Mouse (Mus musculus) myocyte (in vitro differentiated cells): Measurements from ENCODE around the gene Rpl10a. TPM values are rescaled to one million over a fixed set of nuclear protein-coding genes. Genes with fewer than 3 reads are reported as not detected.

Experiments
- H3K27me3 ChIP-seq: one replicate; pipeline ENCODE4 v1.6.1; 2011; ENCODE audit not compliant: control insufficient read depth, insufficient read depth, insufficient read length
- H3K36me3 ChIP-seq: one replicate; pipeline ENCODE4 v1.6.1; 2011; ENCODE audit not compliant: control insufficient read depth, insufficient read depth
- H3K4me2 ChIP-seq: one replicate; pipeline ENCODE4 v1.6.1; 2011; ENCODE audit warnings: low read depth, control low read depth
- H3K4me3 ChIP-seq: one replicate; pipeline ENCODE4 v1.5.1; 2011; ENCODE audit warnings: mild to moderate bottlenecking, control low read depth, moderate library complexity
- H3K79me2 ChIP-seq: one replicate; pipeline ENCODE4 v1.6.1; 2011; ENCODE audit not compliant: control insufficient read depth, insufficient read depth
- H3ac ChIP-seq: one replicate; pipeline ENCODE4 v1.6.1; 2011; ENCODE audit not compliant: control insufficient read depth, insufficient read length
- CEBPB ChIP-seq: IDR thresholded peaks from 2 replicates; pipeline ENCODE4 v1.6.1; 2011; ENCODE audit warnings: mild to moderate bottlenecking, moderate library complexity; ENCODE audit not compliant: poor library complexity, insufficient read depth, severe bottlenecking
- E2F4 ChIP-seq: IDR thresholded peaks from one replicate; pipeline ENCODE4 v1.6.1; 2011; ENCODE audit warnings: mild to moderate bottlenecking, control low read depth, moderate library complexity; ENCODE audit not compliant: insufficient read depth
- MAX ChIP-seq: IDR thresholded peaks from one replicate; pipeline ENCODE4 v1.6.1; 2011; ENCODE audit warnings: low read depth, mild to moderate bottlenecking, control low read depth
- MYOD1 ChIP-seq, 3 experiments: IDR thresholded peaks; one replicate each; pipeline ENCODE4 v1.6.1; 2011; ENCODE audit warnings: control low read depth in 2 of 3, low read depth in 2 of 3, mild to moderate bottlenecking in 2 of 3, moderate library complexity in 1 of 3; ENCODE audit not compliant: insufficient read length in 2 of 3, control insufficient read depth in 1 of 3
- MYOG ChIP-seq, 3 experiments: IDR thresholded peaks; one replicate each; pipeline ENCODE4 v1.6.1; 2011; ENCODE audit warnings: control low read depth in 2 of 3, low read depth in 2 of 3, mild to moderate bottlenecking in 2 of 3; ENCODE audit not compliant: insufficient read length in 2 of 3, control insufficient read depth in 1 of 3, insufficient read depth in 1 of 3
- POLR2A ChIP-seq: IDR thresholded peaks from one replicate; pipeline ENCODE4 v1.6.1; 2011; ENCODE audit warnings: low read depth, mild to moderate bottlenecking, control low read depth, moderate library complexity; ENCODE audit not compliant: insufficient read length
- POLR2AphosphoS2 ChIP-seq: IDR thresholded peaks from one replicate; pipeline ENCODE4 v1.6.1; 2011; ENCODE audit warnings: low read depth, control low read depth; ENCODE audit not compliant: insufficient read length
- REST ChIP-seq: IDR thresholded peaks from one replicate; pipeline ENCODE4 v1.6.1; 2011; ENCODE audit warnings: mild to moderate bottlenecking, control low read depth, moderate library complexity; ENCODE audit not compliant: insufficient read depth, insufficient read length
- SRF ChIP-seq: IDR thresholded peaks from one replicate; pipeline ENCODE4 v1.6.1; 2011; ENCODE audit warnings: low read depth; ENCODE audit not compliant: control insufficient read depth, insufficient read length
- TCF12 ChIP-seq: IDR thresholded peaks from one replicate; pipeline ENCODE4 v1.6.1; 2011; ENCODE audit warnings: mild to moderate bottlenecking, control low read depth; ENCODE audit not compliant: poor library complexity, insufficient read depth, severe bottlenecking
- TCF3 ChIP-seq: IDR thresholded peaks from one replicate; pipeline ENCODE4 v1.6.1; 2011; ENCODE audit warnings: low read depth, control low read depth; ENCODE audit not compliant: insufficient read length
- USF1 ChIP-seq: IDR thresholded peaks from one replicate; pipeline ENCODE4 v1.6.1; 2011; ENCODE audit warnings: low read depth, mild to moderate bottlenecking, control low read depth, moderate library complexity
- polyA plus RNA-seq: library from polyadenylated mRNA; unstranded; fragments of >200 nt; fragmentation: generic; extraction: Trizol; gene quantifications from one replicate; pipeline ENCODE4 v1.2.1, GENCODE M21; 2012; ENCODE audit warnings: missing spikeins

Rpl10a gene
- polyA plus RNA-seq, result 2,984 TPM

DNA sequence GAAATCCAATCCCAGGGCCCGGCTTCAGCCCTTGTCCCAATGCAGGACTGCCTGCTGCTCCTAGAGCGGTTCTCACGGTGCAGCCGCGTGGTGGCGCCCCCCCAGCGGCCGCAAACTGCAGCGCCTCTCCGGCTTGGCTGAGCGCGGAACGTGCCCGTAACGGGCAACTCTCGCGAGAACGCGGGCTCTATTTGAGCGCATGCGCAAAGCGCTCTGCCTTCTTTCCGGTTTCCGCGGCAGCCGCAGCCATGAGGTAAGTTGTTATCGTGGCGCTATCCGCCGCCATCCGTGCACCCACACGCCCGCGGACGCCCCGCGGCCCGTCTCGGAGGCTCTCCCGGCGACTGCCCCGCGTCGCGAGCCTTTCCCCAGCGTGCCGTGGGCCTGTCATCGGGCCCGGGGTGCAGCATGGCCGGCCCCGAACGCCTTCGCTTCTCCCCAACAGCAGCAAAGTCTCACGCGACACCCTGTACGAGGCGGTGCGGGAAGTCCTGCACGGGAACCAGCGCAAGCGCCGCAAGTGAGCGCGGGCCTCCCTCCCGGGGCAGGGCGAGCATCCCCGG is at the start of gene Rpl10a:
TSS of gene Rpl10a (plus strand) at position 106 of the 563 bp plus-strand sequence.
- peak within 1 kb of the TSS; percentile 98 for H3K4me2 ChIP-seq
- H3ac ChIP-seq, result peak within 1 kb of the TSS; percentile 86
- H3K27me3 ChIP-seq, result no peaks in the 10 kb centered on the region
- H3K36me3 ChIP-seq, result peaks cover 23% of the 10 kb centered on the region
- peak within 1 kb of the TSS; percentile 91 for H3K4me3 ChIP-seq
- H3K79me2 ChIP-seq, result peaks cover 20% of the 10 kb centered on the region
- TF ChIP-seq POLR2AphosphoS2 (peak; percentile 100), USF1 (no peak), MYOG (IDR thresholded peaks at IDR 0.05; ENCODE audit: control insufficient read depth in 1 of 3, insufficient read depth in 1 of 3, insufficient read length in 2 of 3, low read depth in 2 of 3) (peak in 1 of 3 experiments; percentile 4), MYOD1 (IDR thresholded peaks at IDR 0.05; ENCODE audit: control insufficient read depth in 1 of 3, insufficient read length in 2 of 3, low read depth in 2 of 3) (peak in 1 of 3 experiments; percentile 5), TCF12 (no peak), SRF (peak; percentile 60), REST (peak; percentile 44), MAX (no peak), E2F4 (peak; percentile 9), POLR2A (peak; percentile 97), TCF3 (no peak), CEBPB (no peak)

- TF ChIP-seq POLR2AphosphoS2 (no peak), POLR2A (no peak), REST (no peak), MYOD1 (IDR thresholded peaks at IDR 0.05; ENCODE audit: control insufficient read depth in 1 of 3, insufficient read length in 2 of 3, low read depth in 2 of 3) (no peak), MAX (no peak), TCF3 (no peak), CEBPB (no peak), TCF12 (no peak), MYOG (IDR thresholded peaks at IDR 0.05; ENCODE audit: control insufficient read depth in 1 of 3, insufficient read depth in 1 of 3, insufficient read length in 2 of 3, low read depth in 2 of 3) (no peak), E2F4 (no peak)
- Histone ChIP-seq H3K36me3 (no peaks in the 10 kb centered on the region), H3ac (no peak overlapping the region), H3K27me3 (no peaks in the 10 kb centered on the region), H3K4me3 (no peak overlapping the region), H3K79me2 (peaks cover 5% of the 10 kb centered on the region), H3K4me2 (no peak overlapping the region)
Measured at GRCm38 (mm10) chr17:28279236-28279635, 49.0 kb upstream of the Rpl10a start.

- H3ac ChIP-seq, result no peak overlapping the region
- H3K27me3 ChIP-seq, result no peaks in the 10 kb centered on the region
- H3K36me3 ChIP-seq, result no peaks in the 10 kb centered on the region
- no peak overlapping the region for H3K4me3 ChIP-seq
- peak overlapping the region; percentile 55 for H3K4me2 ChIP-seq
- no peak for TF ChIP-seq POLR2A
- TF ChIP-seq TCF3, result no peak
- TF ChIP-seq MYOG (IDR thresholded peaks at IDR 0.05; ENCODE audit: control insufficient read depth in 1 of 3, insufficient read depth in 1 of 3, insufficient read length in 2 of 3, low read depth in 2 of 3), result peak; percentile 25 to 71 (median 35)
- TF ChIP-seq E2F4, result no peak
- TF ChIP-seq MYOD1 (IDR thresholded peaks at IDR 0.05; ENCODE audit: control insufficient read depth in 1 of 3, insufficient read length in 2 of 3, low read depth in 2 of 3), result peak in 2 of 3 experiments; percentile 46 to 71
- no peak for TF ChIP-seq MAX
- H3K79me2 ChIP-seq, result peaks cover 6% of the 10 kb centered on the region
Measured at GRCm38 (mm10) chr17:28279780-28280422, 48.4 kb upstream of the Rpl10a start.

DNA sequence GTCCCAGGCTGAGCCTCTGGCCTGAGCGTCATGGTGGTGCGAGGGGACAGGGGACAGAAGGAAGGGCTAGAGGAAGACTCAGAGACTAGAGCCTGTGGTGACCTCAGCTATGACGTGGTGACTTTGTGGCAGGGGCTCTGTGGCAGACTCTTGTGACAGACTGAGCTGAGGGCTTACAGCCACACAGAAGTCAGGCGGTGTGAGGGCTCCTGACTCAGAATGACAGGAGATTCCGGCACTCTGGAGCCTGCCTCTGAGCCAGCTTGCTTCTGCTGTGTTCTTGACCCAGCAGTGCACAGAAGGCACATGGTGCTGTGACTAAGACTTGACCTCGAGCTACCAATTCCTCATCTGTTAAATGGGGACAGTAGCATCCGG is 47.9 kb upstream of the Rpl10a start:
- Histone ChIP-seq H3K4me3 (no peak overlapping the region), H3K79me2 (peaks cover 6% of the 10 kb centered on the region), H3K27me3 (no peaks in the 10 kb centered on the region), H3ac (no peak overlapping the region), H3K4me2 (peak overlapping the region; percentile 55), H3K36me3 (no peaks in the 10 kb centered on the region)
- TF ChIP-seq POLR2A (peak; percentile 11), MAX (no peak)

DNA sequence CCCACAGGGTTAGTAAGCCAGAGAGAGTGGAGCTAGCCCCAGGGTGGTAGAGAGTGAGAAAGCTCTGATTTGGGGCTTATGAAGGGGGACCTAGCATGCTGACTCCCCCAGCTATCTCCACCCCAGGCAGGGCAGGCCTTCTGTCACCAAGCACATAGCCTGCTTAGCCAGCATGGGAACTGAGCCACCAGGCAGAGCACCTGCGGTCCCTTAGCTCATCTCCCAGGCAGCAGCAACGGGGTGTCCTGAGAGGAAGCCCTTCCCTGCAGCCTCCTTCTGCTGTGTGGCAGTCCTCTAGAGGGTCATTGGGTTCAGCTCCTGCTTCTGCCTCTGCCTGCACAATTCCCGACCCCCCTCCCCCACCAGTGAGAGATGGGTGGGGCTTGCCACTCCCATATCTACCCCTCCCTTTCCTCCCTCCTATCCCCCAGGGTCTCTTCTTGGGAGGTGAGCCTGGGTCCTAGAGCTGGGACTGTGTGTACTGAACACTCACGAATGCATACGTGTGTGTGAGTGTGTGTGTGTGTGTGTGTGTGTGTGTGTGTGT is 47.4 kb upstream of the Rpl10a start:
- H3ac ChIP-seq, result no peak overlapping the region
- TF ChIP-seq CEBPB, result no peak
- TF ChIP-seq E2F4, result no peak
- peak; percentile 1 for TF ChIP-seq POLR2A
- TF ChIP-seq REST, result no peak
- no peak for TF ChIP-seq MYOD1 (IDR thresholded peaks at IDR 0.05; ENCODE audit: control insufficient read depth in 1 of 3, insufficient read length in 2 of 3, low read depth in 2 of 3)
- no peak for TF ChIP-seq POLR2AphosphoS2
- H3K27me3 ChIP-seq, result no peaks in the 10 kb centered on the region
- peak overlapping the region; percentile 55 for H3K4me2 ChIP-seq
- H3K4me3 ChIP-seq, result no peak overlapping the region
- H3K36me3 ChIP-seq, result no peaks in the 10 kb centered on the region
- peaks cover 6% of the 10 kb centered on the region for H3K79me2 ChIP-seq
